Mouse (Mus musculus): ENCODE data around the gene Npas2. TPM values are rescaled to one million over a fixed set of nuclear protein-coding genes. Genes with fewer than 3 reads are reported as not detected.

The Npas2 gene
- total and polyA plus RNA-seq, 3 experiments = not detected

- Histone ChIP-seq H3K36me3 (ENCODE audit: control insufficient read depth in 1 of 2, insufficient read depth in 2 of 2, low read length in 2 of 2) (no peaks in the 10 kb centered on the region), H3K4me1 (ENCODE audit: control insufficient read depth in 1 of 2, insufficient read depth in 2 of 2, low read length in 2 of 2) (no peaks in the 10 kb centered on the region), H3K4me3 (ENCODE audit: control insufficient read depth in 1 of 2, insufficient read depth in 1 of 2, low read depth in 2 of 2, low read length in 2 of 2) (no peak overlapping the region), H3K27ac (ENCODE audit: control insufficient read depth, low read depth, low read length) (no peak overlapping the region), H3K9me3 (replicated peaks; ENCODE audit: insufficient read depth, low read length) (no peaks in the 10 kb centered on the region), H3K9ac (ENCODE audit: control insufficient read depth, low read depth, low read length, poor library complexity, severe bottlenecking) (no peak overlapping the region), H3K79me2 (ENCODE audit: control insufficient read depth, insufficient read depth, low read length, poor library complexity) (no peaks in the 10 kb centered on the region), H3K27me3 (ENCODE audit: control insufficient read depth in 1 of 2, insufficient read depth in 2 of 2, low read length in 2 of 2) (0 out of 4 replicates have a peak, but pooled peaks cover 0 to 1% of the 10 kb centered on the region in 2 experiments)
- no peak for DNase-seq (ENCODE audit: low read depth, low spot score)
- TF ChIP-seq USF2 (IDR thresholded peaks at IDR 0.05; ENCODE audit: borderline replicate concordance in 1 of 2, insufficient read depth in 1 of 2, low read depth in 1 of 2, low read length in 2 of 2) (no peak), TCF12 (IDR thresholded peaks at IDR 0.05; ENCODE audit: low read depth, low read length) (no peak)
These were observed 63.2 kb downstream of the Npas2 start for GRCm38 (mm10) chr1:39256513-39257330.

GRCm38 (mm10) chr1:39257331-39257594 is 63.7 kb downstream of the Npas2 start:
- Histone ChIP-seq H3K27me3 (ENCODE audit: control insufficient read depth in 1 of 2, insufficient read depth in 2 of 2, low read length in 2 of 2) (0 out of 4 replicates have a peak, but pooled peaks cover 0 to 1% of the 10 kb centered on the region in 2 experiments), H3K36me3 (ENCODE audit: control insufficient read depth in 1 of 2, insufficient read depth in 2 of 2, low read length in 2 of 2) (no peaks in the 10 kb centered on the region), H3K9me3 (replicated peaks; ENCODE audit: insufficient read depth, low read length) (no peaks in the 10 kb centered on the region), H3K4me1 (ENCODE audit: control insufficient read depth in 1 of 2, insufficient read depth in 2 of 2, low read length in 2 of 2) (no peaks in the 10 kb centered on the region), H3K4me3 (ENCODE audit: control insufficient read depth in 1 of 2, insufficient read depth in 1 of 2, low read depth in 2 of 2, low read length in 2 of 2) (no peak overlapping the region), H3K27ac (ENCODE audit: control insufficient read depth, low read depth, low read length) (no peak overlapping the region), H3K79me2 (ENCODE audit: control insufficient read depth, insufficient read depth, low read length, poor library complexity) (no peaks in the 10 kb centered on the region), H3K9ac (ENCODE audit: control insufficient read depth, low read depth, low read length, poor library complexity, severe bottlenecking) (no peak overlapping the region)
- TF ChIP-seq CHD2 (IDR thresholded peaks at IDR 0.05; ENCODE audit: low read length) (no peak), ZC3H11A (IDR thresholded peaks at IDR 0.05; ENCODE audit: low read depth, low read length) (no peak), ETS1 (IDR thresholded peaks at IDR 0.05; ENCODE audit: low read depth, low read length) (no peak)
- DNase-seq (ENCODE audit: low read depth, low spot score) = no peak

- no peak overlapping the region for H3K4me3 ChIP-seq (ENCODE audit: control insufficient read depth in 1 of 2, insufficient read depth in 1 of 2, low read depth in 2 of 2, low read length in 2 of 2)
- H3K9me3 ChIP-seq (replicated peaks; ENCODE audit: insufficient read depth, low read length) = no peaks in the 10 kb centered on the region
- TF ChIP-seq ZNF384 (IDR thresholded peaks at IDR 0.05; ENCODE audit: low read depth, low read length) = no peak
- H3K79me2 ChIP-seq (ENCODE audit: control insufficient read depth, insufficient read depth, low read length, poor library complexity) = no peaks in the 10 kb centered on the region
- 0 out of 4 replicates have a peak, but pooled peaks cover 0 to 1% of the 10 kb centered on the region in 2 experiments for H3K27me3 ChIP-seq (ENCODE audit: control insufficient read depth in 1 of 2, insufficient read depth in 2 of 2, low read length in 2 of 2)
- no peak overlapping the region for H3K9ac ChIP-seq (ENCODE audit: control insufficient read depth, low read depth, low read length, poor library complexity, severe bottlenecking)
- no peaks in the 10 kb centered on the region for H3K4me1 ChIP-seq (ENCODE audit: control insufficient read depth in 1 of 2, insufficient read depth in 2 of 2, low read length in 2 of 2)
- H3K27ac ChIP-seq (ENCODE audit: control insufficient read depth, low read depth, low read length) = no peak overlapping the region
- H3K36me3 ChIP-seq (ENCODE audit: control insufficient read depth in 1 of 2, insufficient read depth in 2 of 2, low read length in 2 of 2) = no peaks in the 10 kb centered on the region
- DNase-seq (ENCODE audit: low read depth, low spot score) = no peak
These were observed 66.1 kb downstream of the Npas2 start for GRCm38 (mm10) chr1:39259668-39260067.

All from MEL (cell line).